Mouse (Mus musculus) forebrain, embryonic 13.5 days (tissue): ENCODE results near the gene Elf5. TPM values are rescaled to one million over a fixed set of nuclear protein-coding genes. Genes with fewer than 3 reads are reported as not detected.
A peak's percentile ranks its signal among the peaks of the same experiment; 100 is the strongest.

Source experiments
- ATAC-seq: fragments of 200-750 bp; cut with Nextera tagmentation; 2 replicates; pipeline ENCODE4 v1.8.0; 2017
- H3K27ac ChIP-seq: fragments of 300-500 bp; sonication (generic); 2 replicates; pipeline ENCODE4 v1.5.1; 2015; ENCODE audit warnings: inconsistent platforms, mild to moderate bottlenecking, moderate library complexity
- H3K27me3 ChIP-seq: fragments of 300-500 bp; sonication (generic); 2 replicates; pipeline ENCODE4 v1.6.1; 2015; ENCODE audit warnings: mild to moderate bottlenecking, inconsistent platforms
- H3K36me3 ChIP-seq: fragments of 300-500 bp; sonication (generic); 2 replicates; pipeline ENCODE4 v1.6.1; 2015; ENCODE audit warnings: mild to moderate bottlenecking, inconsistent platforms; ENCODE audit not compliant: poor library complexity, severe bottlenecking
- H3K4me1 ChIP-seq: fragments of 300-500 bp; sonication (generic); 2 replicates; pipeline ENCODE4 v1.6.1; 2015; ENCODE audit warnings: inconsistent platforms
- H3K4me2 ChIP-seq: fragments of 300-500 bp; sonication (generic); 2 replicates; pipeline ENCODE4 v1.6.1; 2015; ENCODE audit warnings: inconsistent platforms, mild to moderate bottlenecking, moderate library complexity
- H3K4me3 ChIP-seq: fragments of 300-500 bp; sonication (generic); 2 replicates; pipeline ENCODE4 v1.5.1; 2015; ENCODE audit warnings: mild to moderate bottlenecking, inconsistent platforms
- H3K9ac ChIP-seq: fragments of 300-500 bp; sonication (generic); 2 replicates; pipeline ENCODE4 v1.6.1; 2015; ENCODE audit warnings: mild to moderate bottlenecking, inconsistent platforms
- H3K9me3 ChIP-seq: fragments of 300-500 bp; sonication (generic); replicated peaks from 2 replicates; pipeline ENCODE4 v1.6.1; 2016; ENCODE audit warnings: inconsistent platforms
- WGBS: fragments of 180-500 bp; shearing (Covaris S2); methylation state at CpG from one replicate; pipeline ENCODE4 v1.1.7; 2015; 5-methylcytosine and 5-hydroxymethylcytosine counted together
- polyA plus RNA-seq: library from polyadenylated mRNA; unstranded; fragments of >200 nt; fragmentation: Nextera tagmentation; extraction: Ambion mirVana; gene quantifications from 2 replicates; pipeline ENCODE4 v1.2.1, GENCODE M21; 2015

Gene Elf5
- not detected in 2 replicates for polyA plus RNA-seq

GRCm38 (mm10) chr2:103411348-103411747 lies at the start of gene Elf5:
Gene Elf5 (plus strand): TSS chr2:103411688.
- no peak for ATAC-seq
- H3K4me2 ChIP-seq = no peak within 1 kb of the TSS
- no peaks in the 10 kb centered on the region for H3K36me3 ChIP-seq
- no peak within 1 kb of the TSS for H3K4me3 ChIP-seq
- H3K9me3 ChIP-seq = no peaks in the 10 kb centered on the region
- no peak within 1 kb of the TSS for H3K27ac ChIP-seq
- no peaks in the 10 kb centered on the region for H3K27me3 ChIP-seq
- H3K9ac ChIP-seq = no peak within 1 kb of the TSS
- WGBS = 90% methylated on average over 6 of the region's 6 CpGs
- H3K4me1 ChIP-seq = no peaks in the 10 kb centered on the region

GRCm38 (mm10) chr2:103372541-103372940 lies 38.9 kb upstream of the Elf5 start:
- Histone ChIP-seq H3K4me3 (no peak overlapping the region), H3K27ac (no peak overlapping the region), H3K4me1 (0 out of 2 replicates have a peak, but pooled peaks cover 5% of the 10 kb centered on the region), H3K9me3 (no peaks in the 10 kb centered on the region), H3K36me3 (no peaks in the 10 kb centered on the region), H3K4me2 (no peak overlapping the region), H3K27me3 (no peaks in the 10 kb centered on the region), H3K9ac (no peak overlapping the region)
- 67% methylated on average over 5 of the region's 5 CpGs for WGBS
- no peak for ATAC-seq

GRCm38 (mm10) chr2:103379502-103380160 lies 31.9 kb upstream of the Elf5 start:
- 75% methylated on average over 9 of the region's 9 CpGs for WGBS
- Histone ChIP-seq H3K27ac (no peak overlapping the region), H3K9ac (no peak overlapping the region), H3K36me3 (no peaks in the 10 kb centered on the region), H3K4me3 (no peak overlapping the region), H3K27me3 (no peaks in the 10 kb centered on the region), H3K4me2 (no peak overlapping the region), H3K9me3 (no peaks in the 10 kb centered on the region), H3K4me1 (no peaks in the 10 kb centered on the region)
- ATAC-seq = no peak

- Histone ChIP-seq H3K27me3 (no peaks in the 10 kb centered on the region), H3K4me3 (no peak overlapping the region), H3K36me3 (no peaks in the 10 kb centered on the region), H3K27ac (no peak overlapping the region), H3K4me2 (no peak overlapping the region), H3K9ac (no peak overlapping the region), H3K9me3 (no peaks in the 10 kb centered on the region), H3K4me1 (no peaks in the 10 kb centered on the region)
- WGBS = 80% methylated on average over 2 of the region's 2 CpGs
- ATAC-seq = no peak
Measured at GRCm38 (mm10) chr2:103382174-103382573, 29.3 kb upstream of the Elf5 start.

GRCm38 (mm10) chr2:103387881-103388280 lies 23.6 kb upstream of the Elf5 start:
- H3K9ac ChIP-seq = no peak overlapping the region
- no peaks in the 10 kb centered on the region for H3K36me3 ChIP-seq
- H3K27ac ChIP-seq = no peak overlapping the region
- WGBS = 96% methylated on average over 1 of the region's 1 CpGs
- peaks cover 13% of the 10 kb centered on the region for H3K4me1 ChIP-seq
- H3K9me3 ChIP-seq = no peaks in the 10 kb centered on the region
- ATAC-seq = no peak
- no peaks in the 10 kb centered on the region for H3K27me3 ChIP-seq
- H3K4me2 ChIP-seq = no peak overlapping the region
- no peak overlapping the region for H3K4me3 ChIP-seq

GRCm38 (mm10) chr2:103388311-103388710 lies 23.2 kb upstream of the Elf5 start:
- H3K4me3 ChIP-seq = no peak overlapping the region
- H3K27me3 ChIP-seq = no peaks in the 10 kb centered on the region
- no peaks in the 10 kb centered on the region for H3K9me3 ChIP-seq
- 88% methylated on average over 1 of the region's 1 CpGs for WGBS
- no peaks in the 10 kb centered on the region for H3K36me3 ChIP-seq
- H3K27ac ChIP-seq = no peak overlapping the region
- no peak overlapping the region for H3K4me2 ChIP-seq
- H3K9ac ChIP-seq = no peak overlapping the region
- H3K4me1 ChIP-seq = peaks cover 13% of the 10 kb centered on the region
- ATAC-seq = no peak

- 37% methylated on average over 4 of the region's 4 CpGs for WGBS
- 0 out of 2 replicates have a peak, but pooled peaks have one; percentile 16 for ATAC-seq
- H3K4me2 ChIP-seq = no peak overlapping the region
Measured at GRCm38 (mm10) chr2:103390086-103390988, 21.2 kb upstream of the Elf5 start.

GRCm38 (mm10) chr2:103391626-103392025 lies 19.9 kb upstream of the Elf5 start:
- Histone ChIP-seq H3K9ac (no peak overlapping the region), H3K36me3 (no peaks in the 10 kb centered on the region), H3K4me2 (no peak overlapping the region), H3K27ac (no peak overlapping the region), H3K4me3 (no peak overlapping the region), H3K9me3 (no peaks in the 10 kb centered on the region), H3K4me1 (peaks cover 13% of the 10 kb centered on the region), H3K27me3 (no peaks in the 10 kb centered on the region)
- 90% methylated on average over 3 of the region's 4 CpGs for WGBS
- ATAC-seq = no peak

More at GRCm38 (mm10) chr2:103390086-103390988, 21.2 kb upstream of the Elf5 start:
- no peaks in the 10 kb centered on the region for H3K9me3 ChIP-seq
- H3K36me3 ChIP-seq = no peaks in the 10 kb centered on the region
- no peak overlapping the region for H3K4me3 ChIP-seq
- peak overlapping the region; percentile 26; the same call in 1 of the 2 replicates for H3K27ac ChIP-seq
- no peak overlapping the region; the same call in 1 of the 2 replicates for H3K9ac ChIP-seq
- no peaks in the 10 kb centered on the region for H3K27me3 ChIP-seq
- H3K4me1 ChIP-seq = peaks cover 13% of the 10 kb centered on the region

GRCm38 (mm10) chr2:103398110-103398509 lies 13.4 kb upstream of the Elf5 start:
- H3K9ac ChIP-seq = no peak overlapping the region
- no peaks in the 10 kb centered on the region for H3K36me3 ChIP-seq
- no peak for ATAC-seq
- H3K4me1 ChIP-seq = peaks cover 11% of the 10 kb centered on the region; the same call in 1 of the 2 replicates
- no peaks in the 10 kb centered on the region for H3K9me3 ChIP-seq
- H3K4me2 ChIP-seq = no peak overlapping the region
- WGBS = 44% methylated on average over 6 of the region's 6 CpGs
- no peaks in the 10 kb centered on the region for H3K27me3 ChIP-seq
- H3K4me3 ChIP-seq = no peak overlapping the region
- H3K27ac ChIP-seq = no peak overlapping the region

GRCm38 (mm10) chr2:103400691-103401090 lies 10.8 kb upstream of the Elf5 start:
- no peak overlapping the region for H3K4me2 ChIP-seq
- H3K9ac ChIP-seq = no peak overlapping the region
- H3K9me3 ChIP-seq = no peaks in the 10 kb centered on the region
- H3K27ac ChIP-seq = no peak overlapping the region
- H3K36me3 ChIP-seq = no peaks in the 10 kb centered on the region
- peaks cover 11% of the 10 kb centered on the region; the same call in 1 of the 2 replicates for H3K4me1 ChIP-seq
- H3K27me3 ChIP-seq = no peaks in the 10 kb centered on the region
- ATAC-seq = no peak
- no peak overlapping the region for H3K4me3 ChIP-seq
- 74% methylated on average over 4 of the region's 4 CpGs for WGBS

- no peaks in the 10 kb centered on the region for H3K9me3 ChIP-seq
- ATAC-seq = no peak
- 87% methylated on average over 3 of the region's 3 CpGs for WGBS
- H3K4me3 ChIP-seq = no peak overlapping the region
- H3K27me3 ChIP-seq = no peaks in the 10 kb centered on the region
- H3K36me3 ChIP-seq = no peaks in the 10 kb centered on the region
- H3K27ac ChIP-seq = no peak overlapping the region
- H3K4me2 ChIP-seq = no peak overlapping the region
- H3K4me1 ChIP-seq = no peaks in the 10 kb centered on the region
- H3K9ac ChIP-seq = no peak overlapping the region
Measured at GRCm38 (mm10) chr2:103406239-103406638, 5.2 kb upstream of the Elf5 start.

GRCm38 (mm10) chr2:103411816-103412215 lies 328 bp downstream of the Elf5 start:
- H3K9ac ChIP-seq = no peak overlapping the region
- no peak for ATAC-seq
- H3K9me3 ChIP-seq = no peaks in the 10 kb centered on the region
- 84% methylated on average over 3 of the region's 3 CpGs for WGBS
- H3K4me3 ChIP-seq = no peak overlapping the region
- H3K27ac ChIP-seq = no peak overlapping the region
- H3K4me1 ChIP-seq = no peaks in the 10 kb centered on the region
- H3K4me2 ChIP-seq = no peak overlapping the region
- no peaks in the 10 kb centered on the region for H3K36me3 ChIP-seq
- H3K27me3 ChIP-seq = no peaks in the 10 kb centered on the region
